Mouse (Mus musculus) spleen, embryonic (tissue): Measurements from ENCODE around the gene Oas1d.
"Not testable (repeated sequence)": the region's sequence is repeated elsewhere in the genome, so short reads cannot be mapped to it uniquely, and the experiment has no call there.

Experiments
- CTCF ChIA-PET: fragments of 350-600 bp; sonication (Branson Sonifier 250); formaldehyde crosslinking; loops from one replicate; lab custom pipeline; 2022; lab: Charles Lee

The Oas1d gene

DNA sequence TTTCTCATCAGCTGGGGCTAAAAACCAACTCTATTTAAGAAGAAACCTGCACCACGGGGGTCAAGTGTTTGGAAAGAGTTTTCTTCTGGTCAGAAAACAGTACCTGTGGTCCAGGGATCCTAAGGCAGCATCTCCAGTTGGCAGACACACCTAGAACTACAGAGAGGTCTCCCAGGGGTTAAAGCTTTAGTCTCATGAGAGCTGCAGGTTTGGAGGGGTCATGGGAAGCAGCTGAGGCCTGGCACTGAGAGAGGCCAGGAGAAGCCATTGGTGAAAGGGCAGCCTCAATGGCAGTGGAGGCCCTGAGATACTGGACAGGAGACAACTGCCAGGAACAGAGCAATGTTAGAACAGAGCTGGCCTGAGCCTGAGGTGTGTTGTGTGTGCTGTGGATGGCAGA, 13.7 kb upstream of the Oas1d start:
- CTCF ChIA-PET: no interaction called here

DNA sequence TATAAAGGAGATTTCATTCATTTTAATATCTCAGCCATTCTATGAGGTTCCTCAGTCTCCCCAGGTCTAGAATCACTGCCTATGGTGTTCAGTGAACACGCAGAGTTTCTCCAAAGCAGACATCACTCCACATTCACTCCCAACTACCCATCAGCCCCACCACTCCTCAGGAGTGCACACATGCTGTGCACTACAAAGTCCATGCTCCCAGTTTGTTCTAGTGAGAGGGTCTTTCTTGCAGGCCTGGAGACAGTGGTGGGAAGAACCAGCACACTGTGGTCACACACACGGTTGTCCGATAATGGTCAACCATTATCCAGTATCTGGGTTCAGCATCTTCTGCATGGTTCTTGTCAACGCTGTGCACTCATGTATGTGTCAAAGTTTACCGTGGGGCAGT, 12.3 kb upstream of the Oas1d start:
- CTCF ChIA-PET: no interaction called here

DNA sequence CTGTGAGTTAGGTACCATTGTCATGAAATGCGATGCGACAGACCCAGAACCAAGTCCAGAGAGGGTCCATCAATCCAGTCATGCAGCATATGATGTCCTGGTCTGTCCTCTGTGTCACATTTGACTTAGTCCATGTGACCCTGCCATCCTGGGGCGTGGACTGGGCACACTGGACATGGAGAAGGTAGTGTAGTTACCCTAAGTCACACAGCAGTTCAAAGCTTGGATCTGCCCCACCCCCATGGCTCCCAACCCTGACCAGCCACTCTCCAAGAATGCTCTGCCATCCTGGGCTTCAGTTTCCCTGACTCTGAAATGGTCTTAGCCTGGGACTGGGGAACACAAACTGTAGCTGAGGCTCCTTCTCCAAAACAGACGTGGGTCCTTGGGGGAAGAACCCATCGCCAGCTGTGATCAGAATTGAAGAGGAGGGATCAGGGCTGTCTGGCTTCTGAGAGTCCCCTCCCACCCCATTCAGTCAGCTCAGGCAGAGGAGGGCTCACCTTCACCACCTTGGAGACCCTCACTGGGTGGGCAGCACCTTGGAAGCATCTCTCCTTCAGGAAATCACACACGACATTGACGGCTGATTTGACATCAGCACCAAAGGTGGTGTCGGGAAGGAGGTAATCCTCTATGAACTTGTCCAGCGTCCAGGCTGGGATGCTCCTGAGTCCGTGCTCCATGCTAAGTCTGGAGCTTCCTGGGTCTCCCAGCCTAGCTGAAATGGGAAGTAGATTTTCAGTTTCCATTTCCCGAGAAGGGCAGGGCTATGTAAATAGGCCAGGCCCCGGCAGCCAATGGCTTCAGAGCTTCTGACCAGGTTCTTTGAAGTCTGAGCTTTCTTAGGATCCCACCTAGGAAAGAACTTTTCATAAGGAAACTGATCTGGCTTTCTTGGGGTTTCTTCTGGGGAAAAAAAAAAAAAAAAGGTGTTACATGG, 7.3 kb upstream of the Oas1d start, which contains the start of gene Oas1a:
Gene Oas1a, minus strand, starts transcription at position 731 of the 943 bp plus-strand sequence.
- CTCF ChIA-PET: interaction anchor here (0.6 kb wide), 1 partner anchor 69 kb away, joined by 5 read pairs; no protein-coding TSS in a partner anchor

DNA sequence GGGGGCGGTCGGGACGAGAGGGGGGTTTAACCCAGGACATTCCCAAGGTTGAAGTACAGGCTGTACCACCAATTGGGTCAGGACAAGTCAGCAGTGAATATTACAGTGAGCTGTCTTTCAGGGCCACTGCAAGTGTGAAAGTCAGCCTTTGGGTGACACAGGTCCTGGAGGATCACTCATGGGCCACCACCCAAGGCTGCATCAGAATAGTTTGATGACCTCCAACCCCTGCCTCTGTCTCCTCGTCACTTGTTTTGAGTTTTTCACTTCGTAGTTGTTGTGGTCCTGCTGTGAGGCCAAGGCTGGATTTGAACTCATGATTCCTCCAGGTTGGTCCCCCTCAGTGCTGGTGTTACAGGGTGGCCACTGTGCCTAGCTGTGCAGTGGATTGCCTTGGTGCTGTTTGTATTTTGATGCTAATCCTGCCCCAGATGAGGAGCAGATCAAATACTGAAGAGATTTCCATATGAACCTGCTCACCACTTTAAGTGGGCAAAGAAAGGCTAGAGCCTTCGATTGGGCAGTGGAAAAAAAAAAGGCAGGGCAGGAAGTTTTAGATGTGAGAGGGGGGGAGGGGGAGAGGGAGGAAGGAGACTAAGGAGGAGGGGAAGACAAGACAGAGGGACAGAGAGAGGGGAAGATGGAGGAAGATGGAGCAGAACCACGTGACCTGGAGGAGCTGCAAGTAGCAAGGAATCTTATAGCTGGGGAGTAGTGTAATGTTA, 6.0 kb upstream of the Oas1d start:
- CTCF ChIA-PET: interaction anchor here (0.6 kb wide), 1 partner anchor 20 kb away, joined by 8 read pairs; no protein-coding TSS in a partner anchor

DNA sequence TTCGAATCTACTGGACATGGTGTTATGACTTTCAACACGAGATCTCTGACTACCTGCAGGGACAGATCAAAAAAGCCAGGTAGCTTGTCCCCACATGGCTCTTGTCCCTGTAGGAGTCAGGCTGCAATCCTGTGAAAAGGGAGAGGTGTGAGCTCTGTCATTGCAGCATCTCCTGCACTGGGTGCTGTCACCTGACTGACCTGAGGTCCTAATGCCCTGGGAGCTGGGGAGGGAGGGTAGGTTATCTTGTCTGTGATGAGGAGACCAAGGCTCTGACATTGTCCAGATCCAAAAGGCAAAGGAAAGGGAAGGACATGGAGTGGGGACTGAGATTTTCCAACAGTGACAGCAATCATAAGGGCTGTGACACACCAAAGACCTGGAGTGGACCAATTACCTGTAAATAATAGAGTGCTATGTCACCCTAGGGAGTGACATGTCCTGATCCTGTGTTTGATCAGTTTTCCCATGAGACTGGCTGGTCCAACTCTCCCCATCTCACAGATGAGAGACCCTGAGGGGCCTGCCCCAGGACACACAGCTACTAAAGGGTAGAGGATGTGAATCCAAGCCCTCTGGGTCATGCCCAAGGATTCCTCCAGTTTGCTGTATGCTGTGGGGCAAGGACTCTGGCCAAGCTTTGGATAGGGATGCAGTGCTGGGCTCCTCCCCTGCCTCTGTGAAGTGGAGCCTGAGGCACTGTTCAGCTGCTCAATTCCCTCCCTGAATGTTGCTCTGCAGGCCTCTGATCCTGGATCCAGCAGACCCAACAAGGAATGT, 5.0 kb downstream of the Oas1d start:
- CTCF ChIA-PET: interaction anchor here (0.6 kb wide), 1 partner anchor 14 kb away, joined by 24 read pairs; no protein-coding TSS in a partner anchor

DNA sequence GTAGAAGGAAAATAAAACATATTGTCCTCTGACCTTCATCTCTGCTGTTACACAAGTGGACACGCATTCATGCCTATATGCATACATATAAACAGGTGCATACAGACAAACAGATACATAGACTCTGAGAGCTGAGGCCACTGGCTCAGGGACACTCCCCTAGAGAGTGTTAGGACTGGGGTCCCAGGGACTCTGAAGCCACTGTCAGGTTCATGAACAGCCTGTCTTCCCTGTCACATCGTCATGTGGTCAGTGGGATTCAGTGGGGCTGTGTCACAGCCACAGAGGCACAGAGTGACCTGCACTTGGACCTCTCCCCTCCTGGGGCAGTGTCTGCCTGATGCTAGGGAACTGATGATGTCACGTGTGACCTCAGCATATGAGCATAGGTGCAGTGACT, 6.0 kb downstream of the Oas1d start:
- CTCF ChIA-PET: no interaction called here

DNA sequence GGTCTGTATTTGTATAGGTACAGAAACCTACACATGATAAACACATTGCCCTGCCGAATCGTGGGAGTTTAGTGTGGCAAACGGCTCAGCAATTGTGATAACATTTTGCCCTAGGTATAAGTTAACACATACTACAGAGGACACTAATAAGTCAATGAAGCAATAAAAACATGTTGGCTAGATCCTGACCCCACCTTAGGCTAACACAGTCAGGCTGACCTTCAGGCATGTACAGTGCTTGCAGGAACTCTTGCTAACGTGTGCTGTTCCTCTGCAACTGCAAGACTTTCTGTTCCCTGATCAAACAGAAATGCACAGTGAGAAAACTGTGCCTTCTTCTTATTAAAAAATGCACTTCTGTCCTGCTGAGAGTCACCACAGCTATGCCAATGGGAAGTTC, 9.6 kb downstream of the Oas1d start:
- CTCF ChIA-PET: no interaction called here

DNA sequence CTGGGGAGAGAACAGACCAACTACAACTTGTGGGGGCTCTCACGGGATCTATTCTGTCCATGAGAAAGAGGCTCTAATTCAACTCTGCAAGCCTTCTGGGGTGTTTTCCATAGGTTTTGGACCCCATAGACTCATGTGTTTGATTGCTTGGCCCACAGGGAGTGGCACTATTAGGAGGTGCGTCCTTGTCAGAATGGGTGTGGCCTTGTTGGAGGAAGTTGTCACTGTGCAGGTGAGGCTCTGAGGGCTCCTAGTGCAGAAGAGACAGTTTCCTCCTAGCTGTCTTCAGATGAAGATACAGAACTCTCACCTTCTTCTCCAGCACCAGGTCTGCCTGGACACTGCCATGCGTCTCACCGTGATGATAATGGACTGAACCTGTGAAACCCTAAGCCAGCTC, 10.2 kb downstream of the Oas1d start:
- CTCF ChIA-PET: not testable (repeated sequence)

DNA sequence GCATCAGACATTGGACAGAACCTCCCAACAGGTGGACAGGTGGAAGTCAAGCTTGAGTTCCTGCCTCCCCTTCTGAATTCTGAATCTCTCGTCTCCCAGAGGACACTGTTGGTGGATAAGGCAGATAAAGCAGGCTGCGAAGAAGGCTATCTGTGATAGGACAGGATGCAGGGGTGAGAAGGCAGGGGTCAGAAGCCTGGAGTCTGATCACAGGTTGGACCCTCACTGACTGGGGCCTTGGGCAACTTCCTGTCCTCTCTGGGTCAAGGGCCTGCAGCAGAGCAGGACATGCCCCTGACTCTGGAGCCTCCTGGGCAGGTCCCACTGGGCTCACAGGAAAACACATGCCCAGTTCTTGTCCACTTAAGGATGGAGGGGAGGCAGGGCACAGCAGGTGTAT, 12.0 kb downstream of the Oas1d start:
- CTCF ChIA-PET: not testable (repeated sequence)

DNA sequence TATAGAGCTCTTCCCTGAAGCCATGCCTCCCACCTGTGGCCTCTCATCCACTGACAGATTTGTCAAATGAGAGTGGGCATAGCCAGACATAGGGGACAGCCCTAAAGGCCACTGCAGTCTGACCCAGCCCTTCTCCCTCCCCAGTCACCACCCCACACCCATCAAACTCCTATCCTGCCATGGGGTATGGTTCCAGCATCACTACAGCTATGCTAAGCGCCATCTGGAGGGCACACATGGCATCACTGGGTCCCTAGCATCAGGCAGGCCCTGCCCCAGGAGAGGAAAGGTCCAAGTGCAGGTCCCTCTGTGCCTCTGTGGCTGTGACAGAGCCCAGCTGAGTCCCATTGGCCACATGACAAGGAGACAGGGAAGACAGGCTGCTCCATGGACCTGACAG, 12.7 kb downstream of the Oas1d start:
- CTCF ChIA-PET: no interaction called here

DNA sequence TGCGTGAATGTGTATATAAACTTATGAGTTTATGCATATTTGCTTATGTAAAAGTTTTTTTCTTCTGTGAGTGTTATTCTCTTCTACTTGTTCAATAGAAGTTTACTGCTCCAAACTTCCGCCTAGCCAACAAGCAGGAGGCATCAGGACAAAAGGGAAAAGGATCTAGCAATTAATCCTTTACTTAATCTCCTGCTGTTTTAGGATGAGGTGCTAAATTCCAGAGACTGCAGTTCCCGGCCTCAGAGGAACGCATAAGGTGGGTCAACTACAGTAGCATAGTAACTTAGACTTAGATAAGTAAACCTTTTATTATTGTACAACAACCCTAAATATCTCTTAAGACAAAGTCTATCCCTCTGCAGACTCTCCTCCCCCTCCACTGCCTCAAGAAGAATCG, 19.6 kb downstream of the Oas1d start:
- CTCF ChIA-PET: no interaction called here

DNA sequence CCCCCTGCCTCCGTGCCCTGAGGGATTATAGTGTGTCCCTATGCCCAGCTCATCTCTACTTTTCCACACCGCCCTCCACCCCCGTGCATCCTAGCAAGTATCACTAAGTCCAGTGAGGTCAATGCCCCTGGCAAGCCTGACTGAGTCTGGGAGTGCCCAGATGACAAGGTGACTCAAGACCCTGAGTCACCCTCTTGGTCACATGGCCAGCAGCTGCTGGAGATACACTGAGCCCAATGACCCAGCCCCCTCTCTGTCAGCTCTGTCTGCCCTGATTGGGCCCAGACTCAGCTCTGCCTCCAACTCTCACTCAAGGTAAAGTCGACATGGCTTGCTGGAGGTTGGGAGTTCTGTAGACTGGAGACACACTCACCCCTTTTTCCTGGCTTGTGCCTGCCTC, 23.5 kb downstream of the Oas1d start:
- CTCF ChIA-PET: no interaction called here

DNA sequence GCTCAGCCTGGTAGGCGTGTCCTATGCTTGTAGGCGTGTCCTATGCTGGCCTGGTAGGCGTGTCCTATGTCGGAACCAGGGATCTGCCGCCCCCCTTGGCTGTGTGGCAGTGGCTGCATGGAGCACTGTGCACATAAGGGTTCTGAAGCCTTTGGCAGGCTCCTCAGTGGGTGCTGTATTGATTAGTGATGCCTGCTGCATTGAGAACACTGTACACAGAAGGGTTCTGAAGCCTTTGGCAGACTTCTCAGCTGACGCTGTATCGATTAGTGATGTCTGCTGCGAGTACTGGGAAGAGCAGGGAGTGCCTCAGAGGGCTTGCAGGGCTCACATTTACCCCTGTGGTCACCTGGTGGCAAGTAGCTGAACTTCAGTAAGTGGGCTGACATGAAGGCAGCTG, 24.2 kb downstream of the Oas1d start:
- CTCF ChIA-PET: no interaction called here

DNA sequence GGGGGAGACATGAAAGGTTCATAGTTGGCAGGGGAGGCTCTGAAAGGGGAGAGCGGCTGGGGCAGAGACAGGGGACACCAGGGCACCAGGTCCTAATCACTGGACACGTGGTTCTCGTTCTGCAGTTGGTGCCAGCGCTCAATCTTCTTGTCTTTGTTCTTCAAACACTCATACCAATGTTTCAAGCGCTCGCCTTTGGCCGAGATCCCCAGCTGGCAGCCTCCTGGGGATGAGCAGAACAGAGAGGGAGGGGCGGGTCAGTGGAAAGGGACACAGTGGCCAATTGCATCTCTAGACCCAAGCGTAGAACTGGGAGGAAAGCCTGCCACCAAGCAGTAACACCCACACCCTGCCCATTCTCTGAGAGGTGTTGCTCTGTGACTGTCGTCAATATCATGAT, 27.7 kb downstream of the Oas1d start:
- CTCF ChIA-PET: no interaction called here

DNA sequence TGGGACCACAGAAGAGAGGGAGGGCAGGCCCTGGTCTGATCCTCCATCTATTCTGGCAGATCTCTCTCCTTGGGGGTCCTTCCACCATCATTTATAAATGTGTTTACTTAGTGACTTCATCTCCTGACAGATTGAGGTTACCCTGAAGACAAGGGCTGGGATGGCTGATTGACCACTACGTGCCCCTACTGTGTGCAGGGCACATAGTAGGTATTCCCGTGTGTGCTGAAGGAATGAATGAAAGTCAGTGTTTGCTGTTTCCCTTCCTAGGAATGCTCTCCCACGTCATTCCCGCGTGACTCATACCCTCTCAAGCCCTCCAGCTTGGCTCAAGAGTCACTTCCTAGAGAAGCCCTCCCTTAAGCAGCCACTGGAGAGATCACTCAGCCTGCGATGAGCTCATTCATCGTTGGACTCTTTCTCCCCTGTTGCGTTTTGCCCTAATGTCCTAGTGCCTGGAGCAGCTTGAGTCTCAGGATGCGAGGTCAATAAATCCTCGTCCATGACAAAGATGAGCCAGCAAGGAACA, 38.0 kb downstream of the Oas1d start:
- CTCF ChIA-PET: no interaction called here

DNA sequence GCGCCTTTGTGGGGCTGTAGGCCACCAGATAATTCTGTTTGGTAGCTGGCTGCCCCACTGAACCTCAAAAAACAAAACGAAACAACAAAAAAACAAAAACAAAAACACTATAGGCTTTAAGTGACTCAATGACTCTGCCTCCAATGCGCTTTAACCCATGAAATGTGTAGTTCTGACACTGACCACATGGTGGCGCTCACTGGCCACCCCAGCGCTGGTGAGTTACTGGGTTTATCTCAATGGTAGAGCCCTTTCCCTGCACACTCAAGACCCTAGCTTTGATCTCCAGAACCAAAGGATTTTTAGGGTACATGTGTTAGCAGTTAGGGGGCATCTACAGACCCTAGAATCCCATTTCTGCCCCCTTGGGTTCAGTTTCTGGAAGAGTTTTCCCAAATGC, 39.6 kb downstream of the Oas1d start:
- CTCF ChIA-PET: interaction anchor here (0.6 kb wide), 1 partner anchor 222 kb away, joined by 3 read pairs; no protein-coding TSS in a partner anchor

DNA sequence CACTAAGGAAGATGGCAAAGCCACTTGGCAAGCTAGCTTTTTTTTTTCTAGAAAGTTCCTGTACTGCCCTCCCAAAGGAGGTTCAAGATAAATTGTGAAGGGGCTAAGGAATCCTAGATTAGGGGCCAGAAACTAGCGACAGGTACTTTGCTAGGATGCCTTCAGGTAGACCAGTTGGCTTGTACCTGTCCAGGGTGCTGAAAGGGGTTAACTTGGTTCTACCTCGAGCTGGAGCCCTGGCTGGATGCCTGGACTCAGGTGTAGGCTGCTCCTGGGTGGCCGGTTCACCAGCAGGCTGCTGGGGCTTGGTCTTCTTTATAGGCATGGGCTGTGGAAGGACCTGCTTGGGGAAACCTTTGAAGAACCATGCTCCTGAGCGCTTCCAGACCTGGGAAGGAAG, 46.7 kb downstream of the Oas1d start:
- CTCF ChIA-PET: no interaction called here

DNA sequence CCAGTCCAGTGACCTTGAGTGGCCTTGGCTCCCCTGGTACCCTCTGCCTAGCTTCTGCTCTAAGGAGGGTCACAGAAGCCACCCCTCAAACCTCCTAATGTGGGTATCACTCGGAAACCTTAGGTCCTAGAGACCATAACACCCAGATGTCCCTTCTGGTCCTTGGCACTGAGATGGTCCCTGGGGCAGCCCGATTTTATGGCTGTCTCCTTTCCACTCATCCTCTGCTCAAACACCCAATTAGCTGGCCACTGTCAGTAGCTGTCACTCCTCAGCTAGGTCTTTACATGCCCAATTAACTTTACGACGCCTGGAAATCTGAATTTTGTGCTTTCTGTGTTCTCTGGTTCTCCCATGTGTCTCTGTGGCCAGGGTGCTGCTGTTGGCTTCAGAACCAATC, 51.8 kb downstream of the Oas1d start:
- CTCF ChIA-PET: no interaction called here

DNA sequence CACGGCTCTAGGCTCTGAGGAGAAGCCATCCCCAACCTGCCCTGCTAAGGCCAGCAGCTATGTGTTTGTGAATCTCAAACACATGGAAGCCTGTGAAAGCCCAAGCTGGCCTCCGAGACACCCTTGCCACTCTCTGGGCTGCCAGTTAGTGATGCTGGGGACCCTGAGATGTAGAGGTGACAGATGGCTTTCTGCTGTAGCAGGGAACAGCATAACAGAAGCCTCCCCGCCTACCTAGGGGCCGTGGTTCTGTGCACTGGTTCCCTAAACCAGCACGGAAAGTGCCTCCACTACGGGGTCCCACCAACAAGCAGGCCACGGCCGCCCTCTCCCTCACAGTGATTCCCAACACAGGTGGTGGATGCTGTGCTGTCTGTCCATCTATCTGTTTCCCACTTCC, 52.6 kb downstream of the Oas1d start:
- CTCF ChIA-PET: no interaction called here

DNA sequence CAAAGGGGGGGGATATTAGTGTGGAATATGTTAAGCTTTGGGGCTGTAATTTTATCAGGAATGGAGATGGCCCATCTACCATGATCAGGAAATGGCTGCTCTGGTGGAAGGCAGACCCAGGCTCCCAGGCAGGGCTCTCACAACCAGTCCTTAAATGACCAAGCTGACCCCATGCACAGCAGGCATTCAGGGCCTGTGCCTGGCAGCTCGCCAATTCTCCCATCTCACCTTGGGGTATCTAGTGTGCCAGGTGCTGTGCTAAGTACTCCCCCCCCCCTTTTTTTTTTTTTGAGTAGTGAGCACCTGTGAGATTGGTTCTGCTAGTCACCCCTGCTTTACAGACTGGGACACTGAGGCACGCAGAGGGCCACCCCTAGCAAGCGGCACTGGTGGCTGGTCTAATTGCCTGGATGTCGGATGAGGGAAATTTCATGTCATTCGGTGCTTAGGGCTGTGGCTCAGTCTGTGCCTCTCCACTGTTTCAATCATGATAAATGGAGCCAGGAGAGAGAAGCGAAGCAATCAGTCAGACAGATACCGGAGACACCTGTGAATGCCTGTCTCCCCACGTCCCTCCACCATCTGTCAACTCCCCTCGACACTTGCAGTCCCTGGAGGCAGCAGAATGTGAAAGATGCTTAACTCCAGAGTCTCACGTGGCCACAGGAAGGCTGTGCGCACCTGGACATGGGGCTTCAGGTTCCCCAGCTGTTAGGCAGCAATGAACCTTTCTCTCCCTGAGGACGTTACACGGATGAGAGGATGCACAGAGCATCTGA, 53.2 kb downstream of the Oas1d start:
- CTCF ChIA-PET: interaction anchor here (0.5 kb wide), 1 partner anchor 48 kb away, joined by 3 read pairs; no protein-coding TSS in a partner anchor

DNA sequence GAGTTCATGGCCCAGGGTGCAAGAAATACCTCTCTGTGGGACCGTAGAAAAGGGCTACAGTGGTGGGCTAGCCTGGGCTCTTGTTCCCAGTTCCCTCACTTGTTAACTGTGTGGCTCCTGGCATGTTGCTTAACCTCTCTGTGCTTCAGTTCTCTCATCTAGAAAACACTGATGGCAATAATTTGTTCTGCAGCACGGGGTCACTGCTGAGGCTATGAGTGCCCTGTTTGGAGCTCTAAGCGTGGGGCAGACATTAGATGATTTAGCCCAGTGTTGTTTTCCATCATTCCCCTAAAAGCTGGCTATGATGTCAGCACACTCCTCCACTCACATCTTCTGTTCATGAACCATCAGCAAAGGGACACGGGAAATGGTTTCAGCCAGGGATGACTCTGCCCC, 53.8 kb downstream of the Oas1d start:
- CTCF ChIA-PET: interaction anchor here (0.5 kb wide), 1 partner anchor 47 kb away, joined by 3 read pairs; no protein-coding TSS in a partner anchor
